Mouse (Mus musculus) right cerebral cortex, postnatal 4 days (tissue): ENCODE results near the gene Lrrc61.

Experiments used
- DNase-seq: peaks from one replicate; pipeline ENCODE4 v3.0.0-alpha.2; 2022

The Lrrc61 gene

DNA sequence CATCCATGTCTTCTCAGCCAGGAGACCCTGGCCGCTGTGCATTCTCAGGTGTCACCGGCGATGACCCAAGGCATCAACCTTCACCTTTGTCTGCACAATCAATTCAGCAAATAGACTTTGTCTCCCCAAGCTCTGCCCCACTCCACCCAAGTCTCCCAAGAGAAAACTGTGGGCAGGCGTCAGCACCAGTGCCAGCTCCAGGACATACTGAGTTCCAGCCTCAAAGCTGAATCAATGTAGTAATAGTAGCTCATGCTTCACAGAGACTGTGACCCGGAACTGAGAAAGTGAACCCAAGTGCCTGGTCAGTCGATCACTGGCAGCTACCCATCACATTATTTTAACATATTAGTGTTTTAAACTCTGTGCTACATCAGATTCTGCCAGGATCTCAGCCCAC, 6.3 kb upstream of the Lrrc61 start:
- DNase-seq = no peak

DNA sequence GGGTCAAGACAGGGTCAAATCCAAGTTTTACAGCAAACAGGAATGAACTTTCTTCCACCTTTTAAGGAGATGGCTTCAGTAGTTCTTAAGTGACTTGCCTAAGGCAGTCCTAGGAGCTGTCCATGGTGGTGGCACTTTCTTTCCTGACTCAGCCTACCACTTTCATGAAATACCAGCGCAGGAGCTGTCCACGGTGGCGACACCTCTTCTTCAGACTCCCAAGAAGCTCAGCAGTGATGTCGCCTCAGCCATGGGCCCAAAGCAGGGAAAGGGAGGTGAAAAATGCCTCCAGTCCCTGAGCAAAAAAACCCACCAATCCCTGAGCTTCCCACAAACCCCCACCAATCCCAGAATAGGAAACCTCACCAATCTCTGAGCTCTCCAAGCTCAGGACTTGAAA, 1.7 kb upstream of the Lrrc61 start:
- no peak for DNase-seq

- no peak for DNase-seq
Observed at GRCm38 (mm10) chr6:48553819-48554218, 777 bp upstream of the Lrrc61 start.

DNA sequence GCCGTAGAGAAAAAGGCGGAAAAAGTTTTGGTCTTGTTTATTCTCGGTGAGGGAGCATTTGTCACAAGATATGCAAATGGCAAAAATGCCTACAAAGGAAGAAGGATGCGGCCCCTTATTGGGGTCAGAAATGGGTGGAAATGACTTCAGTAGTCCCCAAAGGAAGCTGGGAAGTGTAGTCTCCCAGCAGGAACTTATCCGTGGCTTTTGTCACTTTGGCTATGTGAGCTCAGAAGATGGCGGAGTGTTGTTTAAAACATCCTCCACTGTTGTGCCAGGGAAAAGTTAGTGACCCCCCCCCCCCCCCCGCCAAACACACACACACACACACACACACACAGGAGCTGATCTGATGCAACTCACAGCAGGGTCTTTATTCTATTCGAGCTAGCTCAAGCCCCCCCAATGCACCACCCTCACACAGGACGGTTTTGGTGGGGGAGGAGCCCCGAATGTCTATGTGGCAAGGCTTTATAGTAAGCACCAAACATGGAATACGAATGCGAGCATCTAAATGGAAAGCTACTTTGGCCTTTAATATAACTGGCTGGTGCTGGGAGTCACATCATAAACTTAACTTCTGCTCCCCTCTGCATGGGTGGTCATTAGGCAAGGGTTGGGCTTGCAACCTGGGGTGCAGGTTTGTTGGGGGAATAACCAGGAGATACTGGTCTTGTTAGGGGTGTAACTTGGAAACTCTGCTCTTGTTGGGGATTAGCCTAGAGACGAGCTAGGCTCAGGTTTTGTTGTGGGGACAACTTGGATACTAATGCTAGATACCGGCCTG, 701 bp downstream of the Lrrc61 start:
- no peak for DNase-seq

DNA sequence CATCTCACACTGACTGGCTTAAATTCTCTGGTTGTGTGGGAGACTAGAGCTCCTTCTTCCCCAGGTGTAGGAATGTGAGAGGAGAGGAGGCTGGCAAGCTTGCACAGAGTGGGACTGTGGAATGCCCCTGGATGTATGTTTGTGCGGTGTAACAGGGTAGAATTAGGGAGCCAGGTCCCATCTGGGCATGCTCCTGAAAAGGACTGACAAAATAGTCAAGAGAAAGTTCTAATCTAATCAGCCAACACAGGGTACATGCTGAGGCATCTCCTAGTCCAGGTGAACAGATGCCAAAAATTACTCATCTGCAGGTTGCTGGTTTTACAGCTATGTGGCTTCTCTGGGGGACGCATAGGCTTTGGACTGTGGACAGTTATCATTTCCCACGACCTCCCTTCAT, 1.4 kb downstream of the Lrrc61 start:
- DNase-seq = no peak

DNA sequence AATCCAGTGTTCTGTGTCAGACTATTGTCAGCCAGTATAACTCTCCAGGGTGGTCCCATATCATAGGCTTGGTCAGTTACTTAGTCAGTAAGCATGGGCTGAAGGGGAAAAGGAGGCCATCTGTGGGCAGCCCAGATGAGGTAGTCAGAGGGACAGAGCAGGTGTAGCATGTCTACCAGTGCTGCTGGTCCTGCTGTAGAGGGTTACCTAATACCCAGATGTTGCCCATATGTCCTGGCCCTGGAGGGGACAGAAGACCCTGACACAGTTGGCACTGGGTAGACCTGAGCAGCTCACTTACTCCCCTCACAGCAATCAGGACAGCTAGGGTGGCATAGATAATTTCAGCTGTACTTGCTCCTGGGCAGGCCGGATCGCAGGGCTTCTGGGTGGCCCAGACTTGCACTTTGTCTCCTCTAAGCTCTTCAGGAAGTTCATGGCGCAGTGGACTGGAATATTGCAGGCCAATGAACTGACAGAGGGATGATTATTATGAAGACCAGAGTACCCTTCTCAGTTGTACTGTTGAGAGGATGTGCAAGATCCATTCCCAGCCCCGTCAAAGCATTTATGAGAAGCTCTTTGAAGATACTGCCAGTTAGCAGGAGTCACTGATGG, 11.2 kb downstream of the Lrrc61 start:
- no peak for DNase-seq

- no peak for DNase-seq
Observed at GRCm38 (mm10) chr6:48566312-48566711, 11.7 kb downstream of the Lrrc61 start.

DNA sequence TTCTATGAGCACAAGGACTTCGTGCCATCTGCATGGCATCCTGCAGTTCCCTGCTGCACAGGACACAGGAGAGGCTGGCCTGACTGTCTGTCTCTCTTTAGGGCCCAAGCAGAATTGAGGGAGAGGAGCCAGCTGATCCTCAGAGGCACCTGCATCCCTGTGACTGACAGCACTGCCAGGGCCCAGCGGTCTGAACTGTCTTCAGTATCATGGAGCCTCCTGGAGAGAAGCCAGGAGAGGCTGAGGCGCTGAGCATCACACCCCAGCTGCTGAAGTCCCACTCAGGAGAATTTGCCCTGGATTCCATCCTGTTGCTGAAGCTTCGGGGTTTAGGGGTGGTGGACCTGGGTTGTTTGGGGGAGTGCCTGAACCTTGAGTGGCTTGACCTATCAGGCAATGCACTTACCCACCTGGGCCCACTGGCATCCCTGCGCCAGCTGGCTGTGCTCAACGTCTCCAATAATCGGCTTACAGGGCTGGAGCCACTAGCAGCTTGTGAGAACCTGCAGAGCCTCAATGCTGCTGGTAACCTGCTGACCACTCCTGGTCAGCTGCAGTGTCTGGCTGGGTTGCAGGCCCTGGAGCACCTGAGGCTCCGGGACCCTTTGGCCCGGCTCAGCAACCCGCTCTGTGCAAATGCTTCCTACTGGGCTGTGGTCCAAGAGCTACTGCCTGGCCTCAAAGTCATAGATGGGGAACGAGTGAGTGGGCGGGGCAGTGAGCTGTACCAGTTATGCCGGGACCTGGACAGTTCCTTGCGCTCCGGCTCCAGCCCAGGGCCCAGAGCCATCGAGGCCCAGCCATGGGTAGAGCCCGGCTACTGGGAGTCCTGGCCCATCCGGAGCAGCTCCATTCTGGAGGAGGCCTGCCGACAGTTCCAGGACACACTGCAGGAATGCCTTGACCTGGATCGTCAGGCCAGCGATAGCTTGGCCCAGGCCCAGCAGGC, 13.7 kb downstream of the Lrrc61 start:
- DNase-seq = no peak

- DNase-seq = no peak
Observed at GRCm38 (mm10) chr6:48569065-48569807, 14.6 kb downstream of the Lrrc61 start.

GRCm38 (mm10) chr6:48572014-48572413, 17.4 kb downstream of the Lrrc61 start:
- no peak for DNase-seq

GRCm38 (mm10) chr6:48572572-48573061, 18.0 kb downstream of the Lrrc61 start, which contains the start of gene Rarres2:
TSS of gene Rarres2 (minus strand) at chr6:48572789.
- DNase-seq = no peak

DNA sequence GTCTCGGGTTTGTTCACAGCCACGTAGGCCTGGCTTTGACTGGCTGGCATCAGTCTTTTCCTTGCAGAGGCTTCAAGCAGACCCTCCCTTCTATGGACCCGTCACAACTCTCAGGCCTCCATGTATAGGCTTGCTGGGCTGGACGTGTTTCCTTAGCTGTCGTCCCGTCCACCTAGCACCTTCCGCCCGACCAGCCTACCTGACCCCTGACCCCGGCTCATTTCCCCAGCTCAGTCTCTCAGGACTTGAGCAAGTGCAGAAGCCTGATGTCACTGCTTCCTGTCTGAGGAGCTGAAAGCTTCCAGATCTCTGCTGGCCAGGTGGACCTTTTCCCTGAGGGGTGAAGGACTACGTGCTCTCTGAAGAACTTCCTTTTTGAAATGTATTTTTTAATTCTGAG, 18.7 kb downstream of the Lrrc61 start:
- DNase-seq = no peak

DNA sequence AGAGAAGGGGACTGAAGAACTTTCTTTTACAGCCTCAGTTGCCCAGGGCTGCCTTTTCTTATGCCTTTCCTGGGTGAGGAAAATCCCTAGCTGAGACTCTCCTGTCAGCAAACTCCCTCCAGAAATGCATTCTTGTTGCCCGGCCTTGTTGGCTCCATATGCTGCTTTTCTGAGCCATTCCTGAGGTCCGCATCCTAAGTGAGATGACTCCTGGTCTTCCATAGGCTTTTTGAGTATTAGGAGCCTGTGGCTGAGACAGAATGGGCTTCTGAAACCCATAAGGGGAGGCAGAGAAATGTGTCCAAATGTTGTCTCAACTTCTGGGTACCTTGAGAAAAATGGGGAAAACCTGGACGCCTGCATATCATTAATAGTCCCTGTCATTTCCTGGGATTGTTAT, 19.4 kb downstream of the Lrrc61 start:
- DNase-seq = no peak

GRCm38 (mm10) chr6:48578736-48579135, 24.1 kb downstream of the Lrrc61 start:
- DNase-seq = no peak

GRCm38 (mm10) chr6:48579215-48579648, 24.6 kb downstream of the Lrrc61 start:
- DNase-seq = no peak

- no peak for DNase-seq
Observed at GRCm38 (mm10) chr6:48581257-48581656, 26.7 kb downstream of the Lrrc61 start.

GRCm38 (mm10) chr6:48582037-48582436, 27.4 kb downstream of the Lrrc61 start:
- peak; percentile 31 for DNase-seq

GRCm38 (mm10) chr6:48589194-48589750, 34.7 kb downstream of the Lrrc61 start, which contains the start of gene Gm45021:
TSS of gene Gm45021 (plus strand) at chr6:48589610.
- DNase-seq = no peak

GRCm38 (mm10) chr6:48591221-48591845, 36.7 kb downstream of the Lrrc61 start:
- no peak for DNase-seq

DNA sequence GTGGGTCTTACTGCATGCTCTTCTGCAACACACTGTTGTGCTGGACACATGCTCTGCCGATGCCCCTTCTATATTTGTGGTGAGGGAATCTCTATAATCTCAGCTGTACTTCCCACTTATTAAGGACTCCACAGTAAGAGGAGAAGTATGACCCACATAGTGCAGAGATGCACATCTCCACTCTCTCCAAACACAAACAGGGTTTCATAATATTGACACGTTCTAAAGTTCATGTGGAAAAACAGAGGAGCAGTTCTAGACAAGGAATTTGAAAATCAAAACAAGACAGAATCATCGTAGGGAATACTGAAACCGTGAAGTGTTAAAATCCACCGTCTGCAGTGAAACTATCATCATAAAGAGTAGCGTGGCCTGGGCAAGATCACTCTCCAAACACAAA, 37.3 kb downstream of the Lrrc61 start:
- DNase-seq = no peak
